5 mouse cellular contexts compared by ENCODE assay signal in the genomic region with DNA sequence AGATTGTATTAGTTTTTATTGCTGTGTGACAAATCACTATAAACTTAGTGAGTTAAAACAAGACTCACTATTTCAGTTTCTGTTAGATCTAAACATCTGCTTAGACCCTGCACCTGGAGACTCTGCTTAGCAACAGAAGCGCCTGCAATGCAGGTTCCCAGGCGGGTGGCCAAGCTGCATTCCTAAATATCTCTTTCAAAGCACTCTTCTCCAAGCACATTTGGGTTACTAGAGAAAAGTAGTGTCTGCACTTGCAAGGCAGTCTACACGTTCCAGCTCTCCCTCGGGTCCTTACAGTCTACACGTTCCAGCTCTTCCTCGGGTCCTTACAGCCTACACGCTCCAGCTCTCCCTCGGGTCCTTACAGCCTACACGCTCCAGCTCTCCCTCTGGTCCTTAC.
"Had no signal": no experiment of that assay in that cellular context is flagged by ENCODE, and none has a peak within 500 bp of the region (broad histone marks: within the 10 kb centered on the region; RNA-seq: fewer than 3 reads in every experiment).

No protein-coding gene starts in this region.

- DNase-seq: kidney, adult 2 months; kidney, postnatal 14 days; layer of hippocampus, postnatal 36 days; lung, adult 18-20 months; thymus, postnatal 4 days had no signal
